Mouse (Mus musculus) heart, adult 2 months (tissue): ENCODE measurements around the gene Kifc1.

Experiments used
- CTCF ChIP-seq: fragments of 200-600 bp; IDR thresholded peaks from 2 replicates; pipeline ENCODE4 v1.8.1; 2022; ENCODE audit warnings: antibody characterized with exemption, mild to moderate bottlenecking, moderate library complexity
- EP300 ChIP-seq: fragments of 200-500 bp; IDR thresholded peaks from 2 replicates; pipeline ENCODE4 v1.6.1; 2011; ENCODE audit warnings: low read depth, low read length, control low read depth; ENCODE audit not compliant: insufficient read depth
- POLR2A ChIP-seq: fragments of 200-500 bp; IDR thresholded peaks from 2 replicates; pipeline ENCODE4 v1.6.1; 2011; ENCODE audit warnings: mild to moderate bottlenecking, low read depth, low read length, control low read depth; ENCODE audit not compliant: insufficient read depth

- TF ChIP-seq POLR2A (no peak), CTCF (no peak), EP300 (no peak)
These were observed 12.0 kb upstream of the Kifc1 start for GRCm38 (mm10) chr17:33902491-33902890.
